Mouse (Mus musculus): Measurements from ENCODE around the gene Olfr1417.

DNA sequence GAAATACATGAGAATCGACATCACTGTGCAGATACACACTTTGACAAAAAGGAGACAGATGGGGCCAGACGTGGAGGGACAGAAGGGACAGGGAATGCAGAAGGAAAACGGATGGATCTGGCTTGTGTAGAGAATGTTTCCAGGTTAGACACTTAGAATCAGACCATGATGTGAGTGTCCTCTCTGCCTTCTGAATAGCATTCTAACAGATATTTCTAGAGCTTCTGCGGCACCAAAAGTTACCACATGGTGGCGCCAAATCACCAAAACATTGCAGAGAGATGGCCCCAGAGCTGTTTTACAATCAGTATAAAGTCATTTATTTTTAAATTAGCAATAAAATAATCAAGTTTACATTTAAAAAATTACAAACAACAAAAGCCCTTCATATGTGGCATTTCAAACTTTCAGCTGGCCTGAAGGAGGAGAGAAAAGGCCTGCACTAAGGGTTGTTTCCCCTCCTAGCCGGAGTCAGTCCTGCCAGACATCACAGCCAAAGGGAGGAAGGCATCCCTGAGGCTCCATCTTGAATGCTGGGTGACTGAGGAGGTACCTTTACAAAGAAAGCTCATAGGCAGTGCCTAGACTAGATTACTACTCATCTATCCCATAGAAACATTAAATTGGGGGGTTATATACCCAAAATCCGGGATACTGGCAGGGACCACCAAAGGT is 61.7 kb downstream of the Olfr1417 start:
- no peak for TF ChIP-seq CTCF (IDR thresholded peaks at IDR 0.05; ENCODE audit: insufficient read depth, low read depth, low read length)
- TF ChIP-seq POLR2A (IDR thresholded peaks at IDR 0.05; ENCODE audit: insufficient read depth, low read depth, low read length), result no peak
